Mouse (Mus musculus): ENCODE data around the gene Armcx2. TPM values are rescaled to one million over a fixed set of nuclear protein-coding genes. Genes with fewer than 3 reads are reported as not detected.

Armcx2 gene
- polyA plus RNA-seq, 1 experiment from 2014 or later, result 101 TPM

Small RNAs within 50 kb of the gene (microRNA-seq; reads per million reads assigned to microRNA genes)
- 0.92 reads per million for gene Mir7093

Other genes with a start within 250 kb of the Armcx2 start
- 0.75 and 0.77 TPM in 2 replicates for gene Btk, start 225.7 kb downstream of the Armcx2 start, polyA plus RNA-seq (2015; fragmentation: Nextera tagmentation; extraction: Ambion mirVana)
- gene Rpl36a, start 223.6 kb downstream of the Armcx2 start, polyA plus RNA-seq (2015; fragmentation: Nextera tagmentation; extraction: Ambion mirVana), result 155 and 158 TPM in 2 replicates
- 3.7 and 6.2 TPM in 2 replicates for gene Gla, start 208.1 kb downstream of the Armcx2 start, polyA plus RNA-seq (2015; fragmentation: Nextera tagmentation; extraction: Ambion mirVana)
- 145 and 146 TPM in 2 replicates for gene Hnrnph2, start 208.0 kb downstream of the Armcx2 start, polyA plus RNA-seq (2015; fragmentation: Nextera tagmentation; extraction: Ambion mirVana)
- gene Armcx4, start 122.7 kb downstream of the Armcx2 start, polyA plus RNA-seq (2015; fragmentation: Nextera tagmentation; extraction: Ambion mirVana), result 6.8 and 7.0 TPM in 2 replicates
- gene Armcx1, start 91.3 kb downstream of the Armcx2 start, polyA plus RNA-seq (2015; fragmentation: Nextera tagmentation; extraction: Ambion mirVana), result 85.2 and 89.1 TPM in 2 replicates
- 44.8 and 52.8 TPM in 2 replicates for gene Armcx6, start 57.8 kb downstream of the Armcx2 start, polyA plus RNA-seq (2015; fragmentation: Nextera tagmentation; extraction: Ambion mirVana)
- gene Armcx3, start 52.6 kb downstream of the Armcx2 start, polyA plus RNA-seq (2015; fragmentation: Nextera tagmentation; extraction: Ambion mirVana), result 71.3 and 73.2 TPM in 2 replicates
- gene Nxf2, start 155.5 kb upstream of the Armcx2 start, polyA plus RNA-seq (2015; fragmentation: Nextera tagmentation; extraction: Ambion mirVana), result 0.25 and 0.29 TPM in 2 replicates
- 8.8 and 9.2 TPM in 2 replicates for gene Zmat1, start 200.0 kb upstream of the Armcx2 start, polyA plus RNA-seq (2015; fragmentation: Nextera tagmentation; extraction: Ambion mirVana)